Mouse (Mus musculus) ES-Bruce4 (cell line): Measurements from ENCODE around the gene Ppm1j.

Experiments
- CTCF ChIP-seq: IDR thresholded peaks from one replicate; pipeline ENCODE4 v1.8.1; 2011; ENCODE audit warnings: low read depth, low read length
- EP300 ChIP-seq: IDR thresholded peaks from 2 replicates; pipeline ENCODE4 v1.6.1; 2011; ENCODE audit warnings: low read depth, low read length; ENCODE audit not compliant: insufficient read depth
- POLR2A ChIP-seq: IDR thresholded peaks from one replicate; pipeline ENCODE4 v1.8.1; 2011; ENCODE audit warnings: low read length; ENCODE audit not compliant: insufficient read depth

GRCm38 (mm10) chr3:104788075-104788474 is 7.2 kb downstream of the Ppm1j start, which contains the start of gene Rhoc:
- no peak for TF ChIP-seq CTCF
- no peak for TF ChIP-seq POLR2A
- TF ChIP-seq EP300 = no peak
